ENCODE assay signal across 16 mouse cellular contexts in the genomic region with DNA sequence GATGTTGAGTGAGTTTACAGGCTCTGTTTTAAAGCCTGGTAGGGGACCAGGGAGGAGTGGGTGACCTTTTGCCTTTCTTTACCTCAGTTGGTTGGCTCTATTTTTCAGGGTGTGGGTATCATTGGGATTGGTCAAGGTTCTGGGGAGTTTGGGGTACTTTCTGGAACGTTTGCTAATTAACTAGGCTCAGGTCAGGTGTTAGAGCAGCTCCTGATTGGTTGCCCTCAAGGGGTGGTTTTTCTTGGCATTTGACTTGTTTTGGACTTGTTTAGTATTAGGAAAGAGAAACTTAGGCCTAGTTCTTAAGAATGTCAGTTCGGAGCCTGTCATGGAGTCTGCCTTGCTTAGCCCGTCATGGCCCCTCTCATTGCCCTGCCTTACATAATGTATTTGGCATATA.
"Had no signal": no experiment of that assay in that cellular context is flagged by ENCODE, and none has a peak within 500 bp of the region (broad histone marks: within the 10 kb centered on the region; RNA-seq: fewer than 3 reads in every experiment).

No protein-coding gene starts in this region.

- H3K27me3 ChIP-seq: intestine, embryonic 15.5 days; limb, embryonic 15.5 days; liver, embryonic 15.5 days; neural tube, embryonic 15.5 days had no signal

- H3K9ac ChIP-seq: intestine, embryonic 15.5 days; limb, embryonic 15.5 days; liver, embryonic 15.5 days; lung, embryonic 14.5 days; neural tube, embryonic 15.5 days had no signal

- H3K9me3 ChIP-seq: intestine, embryonic 15.5 days; limb, embryonic 15.5 days; liver, embryonic 15.5 days; midbrain, embryonic 10.5 days had no signal

- H3K4me2 ChIP-seq: intestine, embryonic 15.5 days; limb, embryonic 15.5 days; liver, embryonic 15.5 days; lung, embryonic 14.5 days; neural tube, embryonic 15.5 days had no signal

- H3K4me3 ChIP-seq: intestine, embryonic 15.5 days; left cerebral cortex, adult 2 months; limb, embryonic 15.5 days; liver, embryonic 15.5 days; midbrain, embryonic 10.5 days; myocyte; neural tube, embryonic 15.5 days had no signal

- H3K27ac ChIP-seq: intestine, embryonic 15.5 days; kidney, postnatal 0 days; left cerebral cortex, adult 2 months; limb, embryonic 15.5 days; liver, embryonic 15.5 days; midbrain, embryonic 10.5 days; neural tube, embryonic 15.5 days; stomach, postnatal 0 days had no signal

- H3K4me1 ChIP-seq: intestine, embryonic 15.5 days; limb, embryonic 15.5 days; liver, embryonic 15.5 days; midbrain, embryonic 10.5 days; neural tube, embryonic 15.5 days had no signal

- ATAC-seq: intestine, embryonic 15.5 days had no signal

- DNase-seq: lung, embryonic 14.5 days; lung, postnatal 10 days; lung, postnatal 4 days; midbrain, embryonic 14.5 days; right cerebral cortex, adult 18-20 months; thymus, adult 18-20 months; thymus, postnatal 14 days had no signal
